Comparison of ENCODE assay signal across 23 mouse cellular contexts in the genomic region with DNA sequence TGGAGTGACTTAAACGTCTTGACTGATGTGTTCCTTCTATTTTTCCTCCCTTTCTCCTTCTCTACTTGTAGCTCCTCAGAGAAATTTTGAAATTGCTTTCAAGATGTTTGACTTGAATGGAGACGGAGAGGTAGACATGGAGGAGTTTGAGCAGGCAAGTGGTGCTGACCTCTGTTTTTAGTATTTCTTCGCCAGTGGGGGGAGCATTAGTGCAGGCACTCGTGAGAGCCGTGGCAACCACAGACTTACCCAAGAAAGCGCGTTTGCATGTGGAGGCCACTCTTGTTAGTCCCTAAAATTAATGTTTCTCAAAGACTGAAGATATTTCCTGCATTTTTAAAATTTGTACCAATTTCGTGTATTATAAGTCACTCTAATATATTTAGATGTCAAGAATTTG.
"Had no signal": no experiment of that assay in that cellular context is flagged by ENCODE, and none has a peak within 500 bp of the region (broad histone marks: within the 10 kb centered on the region; RNA-seq: fewer than 3 reads in every experiment).

No protein-coding gene starts in this region.

- H3K27me3 ChIP-seq: kidney, embryonic 15.5 days; limb, embryonic 12.5 days; limb, embryonic 15.5 days; liver, embryonic 13.5 days; lung, embryonic 15.5 days; midbrain, embryonic 12.5 days; midbrain, embryonic 15.5 days; neural tube, embryonic 12.5 days; neural tube, embryonic 15.5 days had no signal

- DNase-seq: kidney, adult 18-20 months; kidney, postnatal 10 days; kidney, postnatal 36 days; layer of hippocampus, postnatal 36 days; left cerebral cortex, postnatal 4 days; liver, embryonic 13.5 days; lung, adult 18-20 months; right cerebral cortex, adult 18-20 months; right cerebral cortex, postnatal 14 days; right cerebral cortex, postnatal 4 days; thymus, postnatal 36 days had no signal

- ATAC-seq: intestine, embryonic 16.5 days; midbrain, embryonic 15.5 days had no signal

- H3K4me1 ChIP-seq: lung, embryonic 15.5 days had no signal

- H3K9ac ChIP-seq: kidney, embryonic 15.5 days; limb, embryonic 12.5 days; limb, embryonic 15.5 days; liver, embryonic 13.5 days; lung, embryonic 15.5 days; midbrain, embryonic 12.5 days; midbrain, embryonic 15.5 days; neural tube, embryonic 12.5 days; neural tube, embryonic 15.5 days had no signal

- H3K4me2 ChIP-seq: kidney, embryonic 15.5 days; limb, embryonic 12.5 days; limb, embryonic 15.5 days; liver, embryonic 13.5 days; lung, embryonic 15.5 days; midbrain, embryonic 12.5 days; midbrain, embryonic 15.5 days; neural tube, embryonic 12.5 days; neural tube, embryonic 15.5 days had no signal

- H3K27ac ChIP-seq: kidney, embryonic 15.5 days; left cerebral cortex, adult 2 months; limb, embryonic 12.5 days; limb, embryonic 15.5 days; liver, embryonic 13.5 days; lung, embryonic 15.5 days; macrophage; midbrain, embryonic 12.5 days; midbrain, embryonic 15.5 days; neural tube, embryonic 12.5 days; neural tube, embryonic 15.5 days; stomach, postnatal 0 days had no signal

- H3K9me3 ChIP-seq: kidney, embryonic 15.5 days; limb, embryonic 12.5 days; limb, embryonic 15.5 days; liver, embryonic 13.5 days; lung, embryonic 15.5 days; midbrain, embryonic 12.5 days; midbrain, embryonic 15.5 days; neural tube, embryonic 12.5 days; neural tube, embryonic 15.5 days had no signal

- H3K4me3 ChIP-seq: kidney, embryonic 15.5 days; left cerebral cortex, adult 2 months; limb, embryonic 12.5 days; limb, embryonic 15.5 days; liver, embryonic 13.5 days; lung, embryonic 15.5 days; midbrain, embryonic 12.5 days; midbrain, embryonic 15.5 days; neural tube, embryonic 12.5 days; neural tube, embryonic 15.5 days had no signal
